Mouse (Mus musculus) spleen, adult 12 weeks (tissue): ENCODE measurements around the gene Smarcb1.
A peak's percentile ranks its signal among the peaks of the same experiment; 100 is the strongest.

ENCODE experiments used
- DNase-seq: peaks from one replicate; pipeline ENCODE4 v3.0.0; 2022; ENCODE audit warnings: low spot score

Gene Smarcb1

DNA sequence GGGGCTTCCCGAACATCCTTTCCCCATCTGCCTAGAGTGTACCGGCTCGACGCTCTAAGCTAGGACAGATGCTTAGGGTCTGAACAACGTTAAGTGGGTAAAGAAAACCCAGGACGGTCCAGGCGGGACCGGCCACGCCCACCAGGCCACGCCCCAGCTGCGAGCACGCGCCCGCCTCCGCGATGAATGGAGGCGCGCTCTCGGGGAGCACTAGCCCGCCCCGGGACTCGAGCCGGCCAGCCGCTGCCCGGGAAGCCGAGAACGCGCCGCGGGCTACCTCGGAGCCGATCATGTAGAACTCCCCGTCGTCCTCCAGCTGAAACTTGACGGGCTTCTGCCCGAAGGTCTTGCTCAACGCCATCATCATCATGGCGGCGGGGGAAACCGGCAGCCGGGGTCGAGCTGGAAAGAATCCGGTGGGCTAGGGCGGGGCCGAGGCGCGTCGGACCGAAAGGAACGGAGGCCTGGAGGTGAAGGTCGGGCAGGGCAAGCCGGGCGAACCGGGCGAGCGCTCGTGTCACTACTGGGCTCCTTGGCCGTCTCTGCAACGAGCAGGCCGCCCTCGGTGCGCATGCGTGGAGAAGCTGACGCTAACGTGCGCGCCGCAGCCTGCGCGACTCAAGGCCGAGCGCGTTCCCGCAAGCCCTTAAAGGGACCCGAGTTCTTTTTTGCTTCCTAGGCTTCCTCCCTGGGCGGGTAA is at the start of gene Smarcb1:
TSS of gene Smarcb1 (minus strand) at position 592 of the 700 bp plus-strand sequence.
- peak; percentile 88 for DNase-seq

DNA sequence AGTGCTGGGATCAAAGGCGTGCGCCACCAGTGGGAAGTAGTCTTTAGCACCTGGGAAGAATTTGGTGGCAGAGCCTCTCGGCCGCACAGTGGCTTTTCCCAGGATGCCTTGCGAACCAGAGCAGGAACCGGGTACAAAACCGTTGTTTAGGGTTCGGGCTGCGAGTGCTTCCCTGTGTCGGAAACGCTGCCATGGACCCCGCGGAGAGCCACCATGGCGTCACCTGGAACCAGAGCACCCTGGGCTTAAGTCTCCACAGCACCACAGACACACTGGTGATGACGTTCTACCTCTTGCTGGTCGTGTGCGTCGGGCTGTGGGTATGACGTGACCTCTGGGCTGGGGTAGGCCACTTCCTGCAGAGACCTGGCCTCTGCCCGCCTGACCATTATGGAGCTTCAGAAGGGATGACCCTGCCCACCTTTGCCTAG is 33.0 kb upstream of the Smarcb1 start, which contains the start of gene Gm5134:
TSS of gene Gm5134 (plus strand) at position 134 of the 431 bp plus-strand sequence.
- DNase-seq: no peak

- DNase-seq: peak; percentile 59
Measured at GRCm38 (mm10) chr10:75951424-75952050, 30.1 kb upstream of the Smarcb1 start.

- DNase-seq: no peak
Measured at GRCm38 (mm10) chr10:75950791-75951210, 29.4 kb upstream of the Smarcb1 start.

- no peak for DNase-seq
Measured at GRCm38 (mm10) chr10:75949053-75950045, 27.9 kb upstream of the Smarcb1 start.

- no peak for DNase-seq
Measured at GRCm38 (mm10) chr10:75948079-75948478, 26.7 kb upstream of the Smarcb1 start.

GRCm38 (mm10) chr10:75945896-75946295 is 24.5 kb upstream of the Smarcb1 start:
- no peak for DNase-seq

DNA sequence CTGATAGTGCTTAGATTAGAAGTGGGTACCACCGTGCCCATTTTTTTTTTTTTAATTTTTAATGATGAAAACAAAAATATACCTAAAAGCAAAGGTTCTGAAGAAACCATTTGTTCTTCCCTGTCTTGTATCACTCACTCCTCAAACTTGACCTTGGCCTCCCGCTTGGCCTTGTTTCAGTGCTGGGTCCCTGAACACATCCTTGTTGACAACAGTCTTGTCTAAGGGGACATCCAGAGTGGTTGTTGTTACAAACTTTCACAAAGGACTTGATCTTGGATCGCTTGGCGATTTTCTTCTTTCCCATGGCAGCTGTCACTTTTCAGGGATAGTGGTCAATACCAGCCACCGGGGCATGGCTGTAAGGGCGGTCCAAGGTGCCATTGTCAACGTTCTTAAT is 23.8 kb upstream of the Smarcb1 start:
- no peak for DNase-seq

GRCm38 (mm10) chr10:75944066-75944772 is 22.8 kb upstream of the Smarcb1 start:
- no peak for DNase-seq

GRCm38 (mm10) chr10:75942736-75943477 is 21.5 kb upstream of the Smarcb1 start, which contains the start of gene Vpreb3:
TSS of gene Vpreb3 (plus strand) at chr10:75943057.
- no peak for DNase-seq

DNA sequence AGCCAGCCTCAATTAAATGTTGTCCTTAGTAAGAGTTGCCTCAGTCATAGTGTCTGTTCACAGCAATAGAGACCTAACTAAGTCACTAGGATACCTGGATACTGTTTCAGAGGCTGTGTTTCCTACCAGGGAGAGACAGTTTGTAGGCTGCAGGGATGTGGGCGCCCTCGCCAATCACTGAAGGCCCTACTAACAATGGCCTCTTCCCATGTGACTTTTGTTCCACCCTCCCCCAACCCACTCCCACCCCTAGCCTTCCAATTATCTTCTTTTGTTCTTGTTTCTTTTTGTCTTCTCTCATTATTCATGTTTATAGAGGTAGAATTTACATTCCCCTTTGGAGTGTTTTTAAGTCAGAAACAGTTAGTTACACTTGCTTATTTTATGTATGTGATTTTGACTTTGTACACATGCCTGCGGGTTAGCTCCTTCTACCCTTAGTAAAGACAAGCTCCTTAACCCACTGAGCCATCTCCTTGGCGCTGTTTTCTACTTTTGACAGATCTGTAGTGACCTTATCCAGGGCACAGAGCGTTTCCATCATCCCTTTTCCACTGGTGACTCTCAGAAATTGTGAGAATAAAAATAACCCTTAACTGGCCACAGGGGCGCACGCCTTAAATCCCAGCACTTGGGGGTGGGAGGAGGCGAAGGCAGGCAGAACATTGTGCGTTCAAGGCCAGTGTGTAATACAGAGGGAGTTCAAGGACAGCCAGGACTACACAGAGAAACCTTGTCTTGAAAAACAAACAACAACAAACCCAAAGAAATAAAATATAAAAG is 19.8 kb upstream of the Smarcb1 start:
- no peak for DNase-seq

DNA sequence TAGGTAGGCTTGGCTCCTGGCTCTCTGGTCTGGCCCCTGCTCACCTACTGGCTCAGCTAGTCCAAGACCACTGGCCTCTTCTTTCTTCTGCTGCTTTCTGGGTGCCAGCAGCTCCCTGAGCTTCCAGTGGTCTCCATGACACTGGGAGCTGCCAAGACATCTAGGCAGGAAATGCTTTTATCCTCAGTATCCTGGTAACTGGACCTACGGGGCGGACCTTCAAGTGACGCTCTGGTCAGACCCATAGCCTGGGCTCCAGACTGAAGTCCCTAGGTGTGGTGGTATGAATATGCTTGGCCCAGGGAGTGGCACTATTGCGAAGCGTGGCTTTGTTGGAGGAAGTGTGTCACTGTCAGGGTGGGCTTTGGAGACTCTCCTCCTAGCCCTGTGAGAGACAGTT is 19.1 kb upstream of the Smarcb1 start, which contains the start of gene Gm867:
TSS of gene Gm867 (minus strand) at position 153 of the 400 bp plus-strand sequence.
- DNase-seq: no peak

- DNase-seq: peak; percentile 70
Measured at GRCm38 (mm10) chr10:75939481-75940234, 18.2 kb upstream of the Smarcb1 start.

- no peak for DNase-seq
Measured at GRCm38 (mm10) chr10:75937851-75938643, 16.6 kb upstream of the Smarcb1 start.

DNA sequence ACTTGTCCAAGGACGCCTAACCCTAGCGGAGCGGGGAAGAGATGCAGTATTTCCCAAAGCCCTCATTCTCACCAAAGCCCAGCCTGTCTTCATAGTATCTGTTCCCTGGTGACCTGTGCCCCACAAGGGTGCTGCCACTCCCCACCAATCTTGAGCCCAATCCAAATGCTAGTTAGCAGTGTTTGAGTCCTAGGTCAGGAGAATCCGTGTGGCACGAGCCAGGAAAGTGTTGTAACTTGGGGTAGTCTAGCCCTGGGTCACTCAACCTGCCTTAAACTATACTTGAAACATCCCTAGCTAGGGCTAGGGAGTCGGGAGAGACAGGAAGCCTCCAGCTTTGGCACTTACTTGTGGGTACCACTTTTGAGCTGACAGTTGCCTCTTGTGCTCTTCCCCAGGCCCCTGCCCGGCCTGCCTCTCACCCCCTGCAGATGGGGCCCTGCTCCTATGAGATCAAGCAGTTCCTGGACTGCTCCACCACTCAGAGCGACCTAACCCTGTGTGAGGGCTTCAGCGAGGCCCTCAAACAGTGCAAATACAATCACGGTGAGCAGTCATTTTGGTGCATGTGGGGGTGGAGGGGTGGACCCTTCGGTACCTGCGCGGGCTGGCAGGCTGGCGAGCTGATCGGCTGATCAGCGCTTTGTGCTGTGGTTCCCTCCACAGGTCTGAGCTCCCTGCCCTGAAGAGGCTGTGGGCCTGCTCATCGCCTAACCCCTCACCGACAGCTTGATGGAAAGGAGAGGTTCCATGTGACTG is 15.7 kb upstream of the Smarcb1 start:
- no peak for DNase-seq

DNA sequence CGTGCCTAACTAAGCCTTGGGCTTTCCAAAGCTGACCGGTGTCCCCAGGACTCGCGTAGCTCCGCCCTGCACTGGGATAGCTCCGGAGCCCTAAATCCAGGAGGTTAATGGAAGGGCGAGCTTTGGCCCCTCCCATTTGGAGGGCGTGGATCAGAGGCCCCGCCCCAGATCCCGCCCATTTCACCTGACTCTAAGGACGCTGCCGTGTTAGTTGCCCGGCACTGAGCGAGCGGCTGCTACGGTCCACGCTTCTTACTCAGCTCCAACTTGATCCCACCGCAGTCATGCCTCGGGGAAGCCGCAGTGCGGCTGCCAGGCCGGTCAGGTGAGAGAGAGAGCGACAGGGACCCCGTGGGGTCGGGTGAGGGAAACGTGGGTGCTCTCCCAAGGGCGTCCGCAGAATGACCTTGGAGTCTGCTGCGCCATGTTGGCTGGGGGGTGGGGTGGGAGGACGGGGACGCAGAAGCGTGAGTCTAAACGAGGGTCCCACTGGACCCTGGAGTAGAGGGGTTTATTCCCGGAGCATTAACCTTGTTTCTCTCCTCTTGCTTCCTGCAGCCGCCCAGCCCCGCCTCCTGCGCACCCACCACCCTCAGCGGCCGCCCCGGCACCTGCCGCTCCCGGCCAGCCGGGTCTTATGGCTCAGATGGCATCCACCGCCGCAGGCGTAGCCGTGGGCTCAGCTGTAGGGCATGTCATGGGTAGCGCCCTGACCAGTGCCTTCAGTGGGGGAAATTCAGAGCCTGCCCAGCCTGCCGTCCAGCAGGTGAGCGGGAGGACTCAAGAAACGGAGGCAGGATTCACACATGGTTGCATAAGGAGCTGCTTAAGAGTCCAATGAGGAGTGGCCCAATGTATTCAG is 14.5 kb upstream of the Smarcb1 start, which contains the start of gene Mmp11:
TSS of gene Mmp11 (minus strand) at position 817 of the 862 bp plus-strand sequence.
- DNase-seq: peak; percentile 74
